Mouse (Mus musculus): Measurements from ENCODE around the gene Gm7030.

GRCm38 (mm10) chr17:36131516-36132265 lies 2.5 kb upstream of the Gm7030 start:
- TF ChIP-seq CTCF (IDR thresholded peaks at IDR 0.05; ENCODE audit: control insufficient read depth, insufficient read depth, insufficient read length) (no peak), MYOG (IDR thresholded peaks at IDR 0.05; ENCODE audit: control insufficient read depth, extremely low read depth, insufficient read length) (no peak)
